Mouse (Mus musculus): ENCODE results near the gene Fiz1.

GRCm38 (mm10) chr7:5058631-5059030 lies 44.1 kb upstream of the Fiz1 start:
- TF ChIP-seq CTCF (IDR thresholded peaks at IDR 0.05; ENCODE audit: control insufficient read depth, insufficient read depth, insufficient replicate concordance, low read depth, low read length) (no peak), POLR2A (IDR thresholded peaks at IDR 0.05; ENCODE audit: control insufficient read depth, low read depth, low read length) (no peak)
